Mouse (Mus musculus): ENCODE measurements around the gene Kif1bp. TPM values are rescaled to one million over a fixed set of nuclear protein-coding genes. Genes with fewer than 3 reads are reported as not detected.
"Not testable (repeated sequence)": the region's sequence is repeated elsewhere in the genome, so short reads cannot be mapped to it uniquely, and the experiment has no call there.

Gene Kif1bp
- 52.1 and 54.5 TPM in 2 replicates for polyA plus RNA-seq (2015; fragmentation: Nextera tagmentation; extraction: Ambion mirVana)

DNA sequence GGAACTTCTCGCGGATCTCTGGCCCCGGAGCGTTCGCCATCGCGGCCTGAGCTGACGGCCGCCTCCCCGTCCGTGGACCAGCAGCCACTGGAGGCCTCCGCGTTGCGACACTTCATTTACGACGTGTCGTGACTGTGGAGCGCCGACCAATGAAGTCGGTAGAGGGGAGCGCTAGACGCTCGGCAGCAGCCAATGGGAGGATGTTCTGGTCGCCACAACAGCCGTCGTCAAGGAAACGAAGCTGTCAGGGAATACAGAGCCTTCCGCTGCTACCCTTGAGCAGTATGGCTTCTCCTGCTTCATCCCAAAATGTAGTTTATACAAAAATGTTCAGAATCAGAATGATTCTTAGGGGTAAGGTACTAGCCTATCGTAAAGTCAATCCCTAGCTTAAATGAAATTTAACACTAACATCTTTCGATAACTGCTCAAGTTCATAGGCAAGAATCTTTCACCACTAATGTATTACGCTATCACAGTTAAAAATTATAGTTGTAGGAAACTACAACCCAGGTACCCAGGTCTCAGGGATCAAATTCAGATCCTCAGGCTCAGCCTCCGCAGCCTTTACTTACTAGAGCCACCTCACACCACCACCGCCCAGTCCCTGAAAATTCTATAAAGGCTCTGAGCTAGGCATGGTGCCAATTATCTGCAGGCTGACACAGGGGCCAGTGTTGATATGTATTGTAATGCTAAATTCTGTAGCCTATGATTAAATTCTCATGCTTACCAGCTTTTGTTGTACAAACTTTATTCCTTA, at the start of gene Kif1bp:
TSS of gene Kif1bp (minus strand) at position 120 of the 763 bp plus-strand sequence.
- Histone ChIP-seq H3K4me2 (peak within 1 kb of the TSS; percentile 88), H3K9me3 (replicated peaks) (no peaks in the 10 kb centered on the region)

DNA sequence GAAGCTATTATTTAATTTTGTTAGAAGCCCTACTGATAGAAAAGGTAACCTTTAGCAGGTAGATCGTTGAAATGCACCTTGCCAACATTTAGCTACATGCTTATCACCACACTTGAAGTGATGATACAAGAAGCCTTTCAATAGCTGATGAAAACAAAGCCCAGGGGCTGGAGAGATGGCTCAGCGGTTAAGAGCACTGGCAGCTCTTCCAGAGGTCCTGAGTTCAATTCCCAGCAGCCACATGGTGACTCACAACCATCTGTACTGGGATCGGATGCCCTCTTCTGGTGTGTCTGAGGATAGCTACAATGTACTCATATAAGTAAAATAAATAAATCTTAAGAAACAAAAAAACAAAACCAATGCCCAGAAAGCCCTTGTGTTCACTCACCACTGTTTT, 25.9 kb upstream of the Kif1bp start:
- Histone ChIP-seq H3K27me3 (no peaks in the 10 kb centered on the region), H3K4me1 (peaks cover 21% of the 10 kb centered on the region), H3K9me3 (replicated peaks) (no peaks in the 10 kb centered on the region), H3K27ac (no peak overlapping the region), H3K4me2 (no peak overlapping the region), H3K4me3 (no peak overlapping the region), H3K36me3 (ENCODE audit: poor library complexity, severe bottlenecking) (no peaks in the 10 kb centered on the region), H3K9ac (no peak overlapping the region)
- no peak for ATAC-seq
- 84% methylated on average over 3 of the region's 3 CpGs for WGBS

More for the DNA sequence above, at the start of gene Kif1bp:
- H3K27me3 ChIP-seq, result no peaks in the 10 kb centered on the region
- H3K27ac ChIP-seq, result peak within 1 kb of the TSS; percentile 85
- peaks cover 54% of the 10 kb centered on the region for H3K36me3 ChIP-seq (ENCODE audit: poor library complexity, severe bottlenecking)
- peak within 1 kb of the TSS; percentile 90 for H3K9ac ChIP-seq
- ATAC-seq, result peak; percentile 100
- H3K4me1 ChIP-seq, result peaks cover 17% of the 10 kb centered on the region
- 5% methylated on average over 33 of the region's 33 CpGs for WGBS
- peak within 1 kb of the TSS; percentile 88 for H3K4me3 ChIP-seq

DNA sequence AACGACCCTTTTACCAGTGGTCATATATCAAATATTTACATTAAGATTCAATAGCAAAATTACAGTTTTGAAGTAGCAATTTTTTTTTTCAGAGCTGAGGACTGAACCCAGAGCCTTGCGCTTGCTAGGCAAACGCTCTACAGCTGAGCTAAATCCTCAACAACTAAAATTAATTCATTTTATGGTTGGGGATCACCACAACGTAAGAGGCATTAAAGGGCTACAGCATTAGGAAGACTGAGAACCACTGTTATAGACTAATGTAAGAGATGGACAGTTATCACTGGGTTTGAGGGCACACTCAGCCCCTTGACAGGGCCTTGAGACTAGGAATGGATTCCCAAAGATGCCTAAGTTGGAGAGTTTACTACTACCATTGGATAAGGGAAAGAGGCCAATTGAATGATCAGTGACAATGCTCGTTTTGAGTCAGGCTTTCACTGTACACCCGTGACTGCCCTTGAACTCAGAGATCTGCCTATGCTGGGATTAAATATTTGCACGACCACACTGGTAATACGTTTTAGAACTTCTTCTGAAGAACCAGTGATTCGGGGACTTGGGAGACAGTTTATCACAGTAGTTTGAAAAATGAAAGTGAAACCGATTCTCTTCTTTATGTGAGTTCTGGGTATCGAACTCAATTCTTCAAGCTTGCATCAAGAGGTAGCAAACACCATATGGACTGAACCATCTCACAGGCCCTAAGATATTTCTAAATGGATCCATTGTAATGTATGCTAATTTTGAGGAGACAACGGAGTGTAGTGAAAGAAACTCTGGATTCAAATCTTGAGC, 25.2 kb upstream of the Kif1bp start:
- H3K9me3 ChIP-seq (replicated peaks), result no peaks in the 10 kb centered on the region
- H3K4me3 ChIP-seq, result no peak overlapping the region
- no peak for ATAC-seq
- peaks cover 21% of the 10 kb centered on the region for H3K4me1 ChIP-seq
- WGBS, result 89% methylated on average over 12 of the region's 12 CpGs
- H3K27ac ChIP-seq, result no peak overlapping the region
- H3K4me2 ChIP-seq, result no peak overlapping the region; the same call in 1 of the 2 replicates
- peaks cover 2% of the 10 kb centered on the region for H3K36me3 ChIP-seq (ENCODE audit: poor library complexity, severe bottlenecking)
- no peaks in the 10 kb centered on the region for H3K27me3 ChIP-seq
- no peak overlapping the region for H3K9ac ChIP-seq

DNA sequence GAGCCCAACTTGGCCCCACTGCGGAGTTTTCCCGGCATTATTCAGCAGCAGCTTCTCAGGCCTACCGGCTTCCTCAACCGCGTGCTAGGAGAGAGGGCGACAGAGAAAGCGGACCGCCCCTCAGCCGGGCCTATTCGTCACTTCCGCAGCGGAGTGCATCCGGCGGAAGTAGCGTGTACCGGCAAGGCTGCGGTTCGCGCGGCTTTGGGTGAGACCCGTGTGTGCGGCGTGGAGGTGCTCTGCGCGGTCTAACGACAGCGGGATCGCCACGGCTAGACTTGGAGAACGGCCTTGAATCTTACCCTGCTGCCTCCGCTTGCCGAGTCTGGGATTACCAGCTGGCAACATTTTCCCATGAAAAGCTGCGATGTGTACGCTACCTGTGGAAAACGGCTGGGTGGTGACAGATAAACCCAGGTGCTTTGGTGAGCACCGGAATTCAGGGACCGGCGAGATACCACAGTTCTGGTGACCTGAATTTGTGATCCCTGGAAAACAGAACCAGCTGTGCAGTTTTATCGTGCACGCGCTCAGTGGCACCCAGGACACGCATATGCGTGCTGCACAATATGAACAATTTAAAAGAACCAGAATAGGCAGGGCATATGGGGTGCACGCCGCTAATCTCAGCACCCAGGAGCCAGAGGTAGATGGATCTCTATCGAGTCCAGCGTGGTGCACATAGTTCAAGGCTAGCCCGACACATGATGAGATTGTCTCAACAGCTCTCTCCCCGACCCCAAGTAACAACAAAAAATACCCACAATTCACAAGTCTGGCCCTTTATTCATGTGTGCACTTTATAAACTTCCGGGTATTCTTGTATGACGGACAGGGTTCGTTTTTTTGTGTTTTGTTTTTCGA, 24.2 kb upstream of the Kif1bp start, which contains the start of gene Ddx21:
TSS of gene Ddx21 (minus strand) at position 105 of the 864 bp plus-strand sequence.
- Histone ChIP-seq H3K27me3 (no peaks in the 10 kb centered on the region), H3K4me1 (peaks cover 21% of the 10 kb centered on the region), H3K4me2 (peak within 1 kb of the TSS; percentile 96), H3K36me3 (ENCODE audit: poor library complexity, severe bottlenecking) (peaks cover 13% of the 10 kb centered on the region), H3K27ac (peak within 1 kb of the TSS; percentile 71), H3K9me3 (replicated peaks) (no peaks in the 10 kb centered on the region), H3K4me3 (peak within 1 kb of the TSS; percentile 98), H3K9ac (peak within 1 kb of the TSS; percentile 84)
- peak; percentile 99 for ATAC-seq
- WGBS, result 5% methylated on average over 53 of the region's 53 CpGs

DNA sequence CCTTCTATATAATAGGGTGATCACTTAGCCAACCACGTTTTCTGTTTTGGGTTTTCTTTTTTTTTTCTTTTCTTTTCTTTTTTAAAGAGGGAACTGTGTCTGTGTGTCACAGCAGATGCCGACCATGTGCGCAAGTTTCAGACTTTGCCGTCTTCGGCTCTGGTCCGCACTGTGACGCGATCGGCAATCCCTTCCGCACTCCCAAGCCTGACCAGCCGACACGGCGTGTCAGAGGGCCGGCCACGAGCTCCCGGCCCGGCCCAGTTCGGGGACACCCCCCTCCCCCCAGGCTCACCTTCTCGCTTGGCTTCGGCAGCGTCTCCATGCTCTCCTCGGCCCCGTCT, 23.5 kb upstream of the Kif1bp start:
- Histone ChIP-seq H3K4me2 (peak overlapping the region; percentile 96), H3K9ac (peak overlapping the region; percentile 84)
- WGBS, result under 1% methylated on average over 23 of the region's 23 CpGs

DNA sequence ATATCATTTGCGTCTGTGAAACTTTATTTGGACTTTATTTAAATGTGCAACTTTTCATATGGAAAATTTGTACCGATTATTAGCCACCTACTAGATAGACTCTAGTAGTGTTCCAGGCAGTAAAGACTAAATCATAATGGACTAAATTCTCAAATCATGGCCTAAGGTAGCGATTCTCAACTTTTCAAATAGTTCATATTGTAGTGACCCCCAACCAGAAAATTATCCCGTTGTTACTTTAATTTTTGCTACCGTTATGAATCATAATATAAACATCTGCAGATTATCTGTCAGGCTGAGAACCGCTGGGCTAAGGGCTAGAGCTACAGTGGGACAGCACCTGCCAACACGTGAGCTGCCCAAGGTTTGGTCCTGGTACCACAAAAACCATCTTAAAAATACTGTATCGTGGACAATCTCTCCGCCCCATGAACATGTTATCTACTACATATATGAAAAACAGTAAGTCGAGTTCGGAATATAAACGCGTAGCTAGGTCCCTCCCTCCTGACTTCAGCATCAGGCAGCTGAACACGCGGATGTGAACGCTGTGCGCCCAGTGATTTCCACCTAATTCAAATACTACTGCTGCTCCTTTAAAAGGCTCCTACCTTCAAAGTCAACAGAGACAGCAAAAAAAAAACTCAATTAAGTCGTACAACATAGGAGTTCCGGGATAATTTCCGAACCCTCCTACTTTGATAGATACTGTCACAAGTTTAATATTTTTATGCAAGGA, 23.0 kb upstream of the Kif1bp start:
- Histone ChIP-seq H3K9me3 (replicated peaks) (no peaks in the 10 kb centered on the region), H3K27ac (peak overlapping the region; percentile 71; the same call in 1 of the 2 replicates), H3K4me2 (peak overlapping the region; percentile 96), H3K36me3 (ENCODE audit: poor library complexity, severe bottlenecking) (peaks cover 21% of the 10 kb centered on the region), H3K4me3 (peak overlapping the region; percentile 98), H3K9ac (peak overlapping the region; percentile 84), H3K27me3 (no peaks in the 10 kb centered on the region), H3K4me1 (peaks cover 21% of the 10 kb centered on the region)
- 12% methylated on average over 20 of the region's 20 CpGs for WGBS
- ATAC-seq, result no peak

More for the DNA sequence above, 23.5 kb upstream of the Kif1bp start:
- Histone ChIP-seq H3K4me1 (peaks cover 21% of the 10 kb centered on the region), H3K27ac (peak overlapping the region; percentile 71), H3K36me3 (ENCODE audit: poor library complexity, severe bottlenecking) (peaks cover 19% of the 10 kb centered on the region), H3K27me3 (no peaks in the 10 kb centered on the region), H3K4me3 (peak overlapping the region; percentile 98), H3K9me3 (replicated peaks) (no peaks in the 10 kb centered on the region)
- ATAC-seq, result peak; percentile 85

DNA sequence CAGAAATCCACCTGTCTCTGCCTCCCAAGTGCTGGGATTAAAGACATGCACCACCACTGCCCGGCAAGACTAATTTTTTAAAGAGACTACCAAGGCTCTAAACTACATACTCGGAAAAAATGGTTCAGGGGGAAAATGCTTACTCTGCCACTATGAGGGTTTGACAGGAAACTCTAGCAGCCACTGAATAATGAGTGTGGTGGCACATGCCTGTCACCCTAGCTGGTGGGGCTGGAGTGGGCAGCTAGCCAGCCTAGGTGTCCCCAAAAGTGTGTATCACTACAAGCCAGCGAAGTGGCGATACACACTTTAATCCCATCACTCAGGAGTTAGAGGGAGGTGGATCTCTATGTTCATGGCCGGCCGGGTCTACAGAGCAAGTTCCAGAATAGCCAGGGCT, 21.8 kb upstream of the Kif1bp start:
- 94% methylated on average over 6 of the region's 6 CpGs for WGBS
- Histone ChIP-seq H3K4me2 (peak overlapping the region; percentile 96), H3K4me3 (no peak overlapping the region)

DNA sequence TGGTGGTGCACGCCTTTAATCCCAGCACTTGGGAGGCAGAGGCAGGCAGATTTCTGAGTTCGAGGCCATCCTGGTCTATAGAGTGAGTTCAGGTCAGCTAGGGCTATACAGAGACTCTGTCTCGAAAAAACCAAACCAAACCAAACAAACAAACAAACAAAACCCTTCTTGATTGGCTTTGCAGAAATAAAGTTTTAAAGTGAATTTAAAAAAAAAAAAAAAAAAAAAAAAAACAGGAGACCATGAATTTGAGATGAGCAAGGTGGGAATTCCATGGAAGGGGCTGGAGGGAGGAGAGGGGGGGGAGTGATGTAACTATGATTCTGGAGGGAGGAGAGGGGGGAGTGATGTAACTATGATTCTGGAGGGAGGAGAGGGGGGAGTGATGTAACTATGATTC, 21.1 kb upstream of the Kif1bp start:
- not testable (repeated sequence) for H3K9ac ChIP-seq; H3K9me3 ChIP-seq (replicated peaks); H3K4me3 ChIP-seq; H3K4me2 ChIP-seq; H3K27ac ChIP-seq; ATAC-seq; H3K27me3 ChIP-seq
- Histone ChIP-seq H3K36me3 (ENCODE audit: poor library complexity, severe bottlenecking) (peaks cover 39% of the 10 kb centered on the region), H3K4me1 (peaks cover 21% of the 10 kb centered on the region)
- WGBS, result 94% methylated on average over 3 of the region's 3 CpGs

More for the DNA sequence above, 21.8 kb upstream of the Kif1bp start:
- H3K27ac ChIP-seq, result no peak overlapping the region
- no peaks in the 10 kb centered on the region for H3K9me3 ChIP-seq (replicated peaks)
- H3K36me3 ChIP-seq (ENCODE audit: poor library complexity, severe bottlenecking), result peaks cover 32% of the 10 kb centered on the region
- no peak for ATAC-seq
- no peak overlapping the region for H3K9ac ChIP-seq
- no peaks in the 10 kb centered on the region for H3K27me3 ChIP-seq
- H3K4me1 ChIP-seq, result peaks cover 21% of the 10 kb centered on the region

DNA sequence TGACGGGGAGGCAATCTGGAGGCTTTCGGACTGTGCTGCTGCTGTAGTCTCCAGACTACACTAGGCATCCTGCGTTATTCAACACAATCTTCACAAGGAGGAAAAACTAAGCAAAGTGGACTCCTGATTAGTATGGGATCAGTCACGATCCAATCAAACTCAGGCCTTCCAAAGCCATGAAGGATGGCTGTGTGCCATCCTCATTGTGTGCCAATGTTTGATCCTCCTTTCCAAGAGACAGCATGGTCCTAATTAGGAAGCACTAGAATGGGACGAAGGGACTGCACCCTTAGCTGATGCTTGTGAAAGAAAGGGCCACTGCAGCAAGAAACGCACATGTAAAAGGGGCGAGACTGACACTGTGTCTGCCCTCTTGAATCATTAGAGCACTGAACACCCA, 14.2 kb upstream of the Kif1bp start:
- 67% methylated on average over 7 of the region's 7 CpGs for WGBS

DNA sequence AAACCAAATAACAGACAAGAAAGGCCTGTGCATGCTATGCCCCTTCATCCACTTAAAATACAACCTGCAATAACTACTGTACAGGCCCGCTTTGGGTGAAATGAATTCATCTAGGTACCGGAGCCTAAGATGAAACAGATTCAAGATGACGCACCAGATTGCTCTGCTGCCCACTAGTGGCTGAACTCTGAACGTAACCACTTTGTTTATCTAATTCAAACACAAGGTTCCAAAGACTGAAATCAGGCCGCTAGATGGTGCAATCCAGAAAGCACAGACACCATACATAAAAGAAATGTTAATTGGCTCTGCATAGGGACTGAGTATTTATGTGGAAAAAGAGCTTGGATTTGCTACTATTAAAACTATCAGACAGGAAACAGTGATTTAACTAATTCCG, 11.9 kb upstream of the Kif1bp start:
- Histone ChIP-seq H3K4me3 (no peak overlapping the region), H3K9me3 (replicated peaks) (no peaks in the 10 kb centered on the region), H3K36me3 (ENCODE audit: poor library complexity, severe bottlenecking) (peaks cover 93% of the 10 kb centered on the region), H3K4me2 (no peak overlapping the region), H3K27me3 (no peaks in the 10 kb centered on the region), H3K9ac (no peak overlapping the region), H3K27ac (no peak overlapping the region), H3K4me1 (no peaks in the 10 kb centered on the region)
- ATAC-seq, result peak; percentile 83
- WGBS, result 34% methylated on average over 6 of the region's 6 CpGs

More for the DNA sequence above, 14.2 kb upstream of the Kif1bp start:
- Histone ChIP-seq H3K9me3 (replicated peaks) (no peaks in the 10 kb centered on the region), H3K27ac (0 out of 2 replicates have a peak overlapping the region, but pooled peaks have one; percentile 8), H3K9ac (no peak overlapping the region), H3K27me3 (no peaks in the 10 kb centered on the region), H3K4me3 (no peak overlapping the region), H3K36me3 (ENCODE audit: poor library complexity, severe bottlenecking) (peaks cover 89% of the 10 kb centered on the region), H3K4me2 (no peak overlapping the region), H3K4me1 (no peaks in the 10 kb centered on the region)
- ATAC-seq, result no peak

DNA sequence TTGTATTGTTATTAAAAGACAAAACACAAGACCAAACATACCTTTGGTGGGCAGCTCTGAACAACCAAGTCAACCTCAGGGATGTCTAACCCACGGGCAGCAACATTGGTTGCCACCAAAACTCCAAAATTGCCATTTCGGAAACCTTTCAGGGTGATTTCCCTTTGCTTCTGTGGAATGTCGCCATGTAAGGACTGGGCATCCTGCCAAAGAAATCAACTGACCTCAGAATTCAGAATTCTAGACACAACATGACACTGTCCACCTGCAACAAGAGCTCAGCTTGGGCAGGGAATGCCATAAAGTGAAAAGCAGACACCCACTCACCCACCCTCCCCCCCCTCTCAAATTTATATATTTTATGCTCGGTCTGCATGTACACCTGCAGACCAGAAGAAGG, 10.4 kb upstream of the Kif1bp start:
- 83% methylated on average over 4 of the region's 4 CpGs for WGBS
- Histone ChIP-seq H3K36me3 (ENCODE audit: poor library complexity, severe bottlenecking) (peaks cover 94% of the 10 kb centered on the region), H3K4me2 (no peak overlapping the region), H3K9me3 (replicated peaks) (no peaks in the 10 kb centered on the region), H3K27ac (no peak overlapping the region), H3K4me1 (no peaks in the 10 kb centered on the region), H3K27me3 (no peaks in the 10 kb centered on the region), H3K9ac (no peak overlapping the region), H3K4me3 (no peak overlapping the region)
- ATAC-seq, result no peak

Measured in forebrain, embryonic 13.5 days (tissue).